17 mouse cellular contexts compared by ENCODE assay signal in the genomic region with DNA sequence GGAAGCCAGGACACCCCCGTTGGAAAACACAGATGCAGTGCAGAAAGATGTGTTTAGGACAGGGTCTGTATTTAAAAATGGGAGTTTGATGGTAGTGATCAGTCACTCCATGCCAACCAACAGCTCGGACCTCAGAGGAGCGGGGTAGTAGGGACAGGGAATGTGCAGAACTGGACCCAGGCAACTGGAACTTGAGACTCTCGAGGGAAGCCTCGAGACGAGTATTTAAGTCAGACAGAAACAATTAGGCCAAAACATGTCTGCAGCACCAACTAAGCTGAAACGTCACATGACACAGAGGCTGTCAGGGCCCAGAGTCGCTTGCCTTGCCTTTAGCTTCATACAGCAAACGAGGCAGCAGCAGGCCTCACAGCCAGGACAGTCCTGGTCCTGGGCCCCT. TPM values are rescaled to one million over a fixed set of nuclear protein-coding genes. Genes with fewer than 3 reads are reported as not detected.
DNase-seq lines count a peak whose midpoint lies in the region; ATAC-seq and TF ChIP-seq lines count a peak whose summit lies in the region.
"Had no signal": no experiment of that assay in that cellular context is flagged by ENCODE, and none has a peak within 500 bp of the region (broad histone marks: within the 10 kb centered on the region; RNA-seq: fewer than 3 reads in every experiment).

No protein-coding gene starts in this region.

- H3K79me2 ChIP-seq in CH12.LX (replicated peaks; ENCODE audit: control insufficient read depth, extremely low read depth, insufficient read depth, poor library complexity, severe bottlenecking): no peaks in the 10 kb centered on the region

- peak overlapping the region; percentile 82 for H3K27ac ChIP-seq in heart, embryonic 10.5 days
- 0 out of 2 replicates have a peak overlapping the region, but pooled peaks have one; percentile 14 for H3K27ac ChIP-seq in hindbrain, embryonic 12.5 days
- no peak overlapping the region for H3K27ac ChIP-seq in hindbrain, embryonic 16.5 days (ENCODE audit: low read depth, low read length)
- peak overlapping the region; percentile 18; the same call in 1 of the 2 replicates for H3K27ac ChIP-seq in CH12.LX (ENCODE audit: insufficient read depth, low read depth)
- no peak overlapping the region for H3K27ac ChIP-seq in embryonic facial prominence, embryonic 14.5 days (replicated peaks; ENCODE audit: low read depth, low read length)
- H3K27ac ChIP-seq: hindbrain, embryonic 10.5 days; midbrain, embryonic 10.5 days had no signal

- intact Hi-C loops in heart, postnatal 14 days (cut with DNase I): loop anchor here (5.0 kb wide), 1 partner anchor 69 kb away; a partner anchor contains a TSS

- H3K9ac ChIP-seq in hindbrain, embryonic 12.5 days: no peak overlapping the region
- H3K9ac ChIP-seq in hindbrain, embryonic 16.5 days (ENCODE audit: low read depth, low read length): no peak overlapping the region
- H3K9ac ChIP-seq in CH12.LX (ENCODE audit: insufficient read depth, low read depth): no peak overlapping the region
- no peak overlapping the region for H3K9ac ChIP-seq in embryonic facial prominence, embryonic 14.5 days (ENCODE audit: low read depth, low read length)

- H3K9me3 ChIP-seq in heart, embryonic 10.5 days: no peaks in the 10 kb centered on the region
- no peaks in the 10 kb centered on the region for H3K9me3 ChIP-seq in hindbrain, embryonic 12.5 days (replicated peaks)
- H3K9me3 ChIP-seq in hindbrain, embryonic 16.5 days (ENCODE audit: control insufficient read depth, low read length): no peaks in the 10 kb centered on the region
- no peaks in the 10 kb centered on the region for H3K9me3 ChIP-seq in CH12.LX (replicated peaks; ENCODE audit: low read length)
- H3K9me3 ChIP-seq in embryonic facial prominence, embryonic 14.5 days (ENCODE audit: control insufficient read depth, low read length): no peaks in the 10 kb centered on the region
- H3K9me3 ChIP-seq: hindbrain, embryonic 10.5 days; midbrain, embryonic 10.5 days had no signal

- peaks cover 66% of the 10 kb centered on the region for H3K4me1 ChIP-seq in heart, embryonic 10.5 days
- H3K4me1 ChIP-seq in hindbrain, embryonic 12.5 days: 0 out of 2 replicates have a peak, but pooled peaks cover 4% of the 10 kb centered on the region
- no peaks in the 10 kb centered on the region for H3K4me1 ChIP-seq in hindbrain, embryonic 16.5 days (ENCODE audit: control insufficient read depth, insufficient read depth, low read depth, low read length)
- H3K4me1 ChIP-seq in CH12.LX (ENCODE audit: control insufficient read depth in 1 of 2, insufficient read depth in 2 of 2): peaks cover 2 to 85% of the 10 kb centered on the region in 2 experiments; a peak in 3 of 4 replicates
- peaks cover 7% of the 10 kb centered on the region for H3K4me1 ChIP-seq in embryonic facial prominence, embryonic 14.5 days (ENCODE audit: control insufficient read depth, insufficient read depth, low read length)

- no peak for ATAC-seq in hindbrain, embryonic 12.5 days (ENCODE audit: low FRiP score)
- no peak for ATAC-seq in hindbrain, embryonic 16.5 days
- no peak for ATAC-seq in embryonic facial prominence, embryonic 14.5 days (ENCODE audit: low read depth)
- ATAC-seq: forebrain, embryonic 16.5 days; inflammation-experienced regulatory T-cells, adult 6 months had no signal

- no peak for TF ChIP-seq EP300 in CH12.LX (IDR thresholded peaks at IDR 0.05; ENCODE audit: low read length)

- dilution Hi-C loops in CH12.LX (cut with MboI; ENCODE audit: extremely low pct_ligation_motif_present, extremely low pct_unique_long_range_greater_than_20kb, low sequenced_read_pairs): no loop called here

- 68% methylated on average over 9 of the region's 9 CpGs for WGBS in heart, embryonic 10.5 days
- 68% methylated on average over 9 of the region's 9 CpGs for WGBS in hindbrain, embryonic 12.5 days
- 79% methylated on average over 9 of the region's 9 CpGs for WGBS in hindbrain, embryonic 16.5 days
- 43% methylated on average over 8 of the region's 9 CpGs for WGBS in embryonic facial prominence, embryonic 14.5 days

- DNase-seq in heart, embryonic 10.5 days (ENCODE audit: low spot score): no peak
- no peak for DNase-seq in heart, postnatal 14 days
- DNase-seq in CH12.LX (ENCODE audit: extremely low read depth): no peak
- DNase-seq in embryonic facial prominence, embryonic 14.5 days (ENCODE audit: low spot score): peak; percentile 30
- no peak for DNase-seq in cerebellum, postnatal 4 days (ENCODE audit: low spot score in 2 of 2)
- no peak for DNase-seq in layer of hippocampus, adult 18-20 months (ENCODE audit: low spot score in 2 of 2)
- DNase-seq: B cell, adult 2 months; cerebellum, adult 9-11 months; kidney, adult 9 months; right cerebral cortex, postnatal 14 days had no signal

- in situ Hi-C loops in CH12.LX (cut with MboI; ENCODE audit: low pct_ligation_motif_present, low pct_unique_long_range_greater_than_20kb, low sequenced_read_pairs): no loop called here

- TF ChIP-seq CTCF in CH12.LX (conservative IDR thresholded peaks at IDR 0.05 in 1 of 2, IDR thresholded peaks at IDR 0.05 in 1 of 2; ENCODE audit: low read depth in 2 of 2, low read length in 2 of 2): no peak

- peaks cover 8% of the 10 kb centered on the region; the same call in 1 of the 2 replicates for H3K27me3 ChIP-seq in heart, embryonic 10.5 days (ENCODE audit: insufficient read depth, poor library complexity, severe bottlenecking)
- H3K27me3 ChIP-seq in hindbrain, embryonic 12.5 days: no peaks in the 10 kb centered on the region
- no peaks in the 10 kb centered on the region for H3K27me3 ChIP-seq in hindbrain, embryonic 16.5 days (replicated peaks; ENCODE audit: control insufficient read depth, insufficient read depth, low read length)
- H3K27me3 ChIP-seq in CH12.LX (replicated peaks): no peaks in the 10 kb centered on the region
- no peaks in the 10 kb centered on the region for H3K27me3 ChIP-seq in embryonic facial prominence, embryonic 14.5 days (replicated peaks; ENCODE audit: control insufficient read depth, insufficient read depth, low read length)

- H3K36me3 ChIP-seq in heart, embryonic 10.5 days: peaks cover 45% of the 10 kb centered on the region
- peaks cover 49% of the 10 kb centered on the region for H3K36me3 ChIP-seq in hindbrain, embryonic 12.5 days
- peaks cover 37% of the 10 kb centered on the region for H3K36me3 ChIP-seq in hindbrain, embryonic 16.5 days (ENCODE audit: control insufficient read depth, insufficient read depth, low read length)
- peaks cover 41 to 61% of the 10 kb centered on the region in 2 experiments for H3K36me3 ChIP-seq in CH12.LX (replicated peaks in 1 of 2; ENCODE audit: control insufficient read depth in 1 of 2, insufficient read depth in 1 of 2, low read length in 1 of 2)
- peaks cover 51% of the 10 kb centered on the region for H3K36me3 ChIP-seq in embryonic facial prominence, embryonic 14.5 days (ENCODE audit: control insufficient read depth, insufficient read depth, low read length)

- TF ChIP-seq RAD21 in CH12.LX (IDR thresholded peaks at IDR 0.05; ENCODE audit: low read depth, low read length): no peak

- H3K4me3 ChIP-seq in heart, embryonic 10.5 days: 0 out of 2 replicates have a peak overlapping the region, but pooled peaks have one; percentile 34
- no peak overlapping the region for H3K4me3 ChIP-seq in hindbrain, embryonic 12.5 days
- no peak overlapping the region for H3K4me3 ChIP-seq in hindbrain, embryonic 16.5 days (ENCODE audit: low read length)
- H3K4me3 ChIP-seq in CH12.LX (replicated peaks in 1 of 3; ENCODE audit: low read depth in 2 of 3, low read length in 2 of 3, poor library complexity in 1 of 3): no peak overlapping the region
- no peak overlapping the region for H3K4me3 ChIP-seq in embryonic facial prominence, embryonic 14.5 days (ENCODE audit: low read depth, low read length)
- H3K4me3 ChIP-seq: hindbrain, embryonic 10.5 days; midbrain, embryonic 10.5 days had no signal

- no peak overlapping the region for H3K4me2 ChIP-seq in hindbrain, embryonic 12.5 days (replicated peaks)
- H3K4me2 ChIP-seq in hindbrain, embryonic 16.5 days (ENCODE audit: low read length): no peak overlapping the region
- no peak overlapping the region for H3K4me2 ChIP-seq in CH12.LX (ENCODE audit: insufficient read depth, low read depth, poor library complexity, severe bottlenecking)
- no peak overlapping the region for H3K4me2 ChIP-seq in embryonic facial prominence, embryonic 14.5 days (ENCODE audit: low read depth, low read length)
- H3K4me2 ChIP-seq: liver, embryonic 11.5 days had no signal

- no peak for TF ChIP-seq POLR2A in CH12.LX (IDR thresholded peaks at IDR 0.05; ENCODE audit: low read depth, low read length)

RNA-seq across cellular contexts. Expression of a gene that starts 3.2 kb away (rescaled TPM):
- 6.8 and 9.5 TPM in 2 replicates for polyA plus RNA-seq in heart, embryonic 10.5 days (2016; fragmentation: Nextera tagmentation; extraction: Ambion mirVana)
- total RNA-seq in heart, postnatal 14 days (2021): under 1 TPM; 0.48 to 0.49 TPM
- polyA plus RNA-seq in hindbrain, embryonic 12.5 days (2016; fragmentation: Nextera tagmentation; extraction: Ambion mirVana): 4.1 and 16.7 TPM in 2 replicates
- polyA plus RNA-seq in hindbrain, embryonic 16.5 days (2015; fragmentation: Nextera tagmentation; extraction: Ambion mirVana): 0.56 and 14.3 TPM in 2 replicates
- 0.25 and 0.38 TPM in 2 replicates for total RNA-seq in CH12.LX (2012; rRNA removed)
- not detected in 2 replicates for total RNA-seq in CH12.LX (2014; rRNA removed)
- polyA plus RNA-seq in CH12.LX (2012; ENCODE audit: insufficient read length, low read depth): 0.74 and 0.75 TPM in 2 replicates
- polyA plus RNA-seq in embryonic facial prominence, embryonic 14.5 days (2014; fragmentation: Nextera tagmentation; extraction: Ambion mirVana): 235 and 334 TPM in 2 replicates
- total RNA-seq in layer of hippocampus, adult 18-20 months (2021): 1 to 10 TPM; 1.0 TPM

RNA-seq across cellular contexts. Expression of a gene that starts 9.1 kb away (rescaled TPM):
- polyA plus RNA-seq in heart, embryonic 10.5 days (2016; fragmentation: Nextera tagmentation; extraction: Ambion mirVana): 46.3 and 47.1 TPM in 2 replicates
- 10 to 100 TPM; 44.3 to 44.8 TPM for total RNA-seq in heart, postnatal 14 days (2021)
- 63.5 and 65.8 TPM in 2 replicates for polyA plus RNA-seq in hindbrain, embryonic 12.5 days (2016; fragmentation: Nextera tagmentation; extraction: Ambion mirVana)
- polyA plus RNA-seq in hindbrain, embryonic 16.5 days (2015; fragmentation: Nextera tagmentation; extraction: Ambion mirVana): 70.7 and 76.5 TPM in 2 replicates
- total RNA-seq in CH12.LX (2012; rRNA removed) (11.8 and 13.4 TPM in 2 replicates), CH12.LX (2014; rRNA removed) (5.2 and 5.5 TPM in 2 replicates)
- 31.3 and 34.1 TPM in 2 replicates for polyA plus RNA-seq in CH12.LX (2012; ENCODE audit: insufficient read length, low read depth)
- 44.3 and 46.3 TPM in 2 replicates for polyA plus RNA-seq in embryonic facial prominence, embryonic 14.5 days (2014; fragmentation: Nextera tagmentation; extraction: Ambion mirVana)
- 10 to 100 TPM; 75.0 to 76.4 TPM for total RNA-seq in layer of hippocampus, adult 18-20 months (2021)

RNA-seq across cellular contexts. Expression of a gene that starts 21.0 kb away (rescaled TPM):
- polyA plus RNA-seq in heart, embryonic 10.5 days (2016; fragmentation: Nextera tagmentation; extraction: Ambion mirVana): 199 and 204 TPM in 2 replicates
- 100 to 1,000 TPM; 291 to 309 TPM for total RNA-seq in heart, postnatal 14 days (2021)
- polyA plus RNA-seq in hindbrain, embryonic 12.5 days (2016; fragmentation: Nextera tagmentation; extraction: Ambion mirVana): 113 and 116 TPM in 2 replicates
- 136 and 137 TPM in 2 replicates for polyA plus RNA-seq in hindbrain, embryonic 16.5 days (2015; fragmentation: Nextera tagmentation; extraction: Ambion mirVana)
- total RNA-seq in CH12.LX (2012; rRNA removed) (156 and 183 TPM in 2 replicates), CH12.LX (2014; rRNA removed) (115 and 123 TPM in 2 replicates)
- polyA plus RNA-seq in CH12.LX (2012; ENCODE audit: insufficient read length, low read depth): 219 and 224 TPM in 2 replicates
- 127 and 130 TPM in 2 replicates for polyA plus RNA-seq in embryonic facial prominence, embryonic 14.5 days (2014; fragmentation: Nextera tagmentation; extraction: Ambion mirVana)
- 10 to 100 TPM; 78.7 to 84.1 TPM for total RNA-seq in layer of hippocampus, adult 18-20 months (2021)

RNA-seq across cellular contexts. Expression of a gene that starts 37.1 kb away (rescaled TPM):
- 43.6 and 52.3 TPM in 2 replicates for polyA plus RNA-seq in heart, embryonic 10.5 days (2016; fragmentation: Nextera tagmentation; extraction: Ambion mirVana)
- 10 to 100 TPM; 44.6 to 47.1 TPM for total RNA-seq in heart, postnatal 14 days (2021)
- 76.8 and 90.1 TPM in 2 replicates for polyA plus RNA-seq in hindbrain, embryonic 12.5 days (2016; fragmentation: Nextera tagmentation; extraction: Ambion mirVana)
- polyA plus RNA-seq in hindbrain, embryonic 16.5 days (2015; fragmentation: Nextera tagmentation; extraction: Ambion mirVana): 48.1 and 59.7 TPM in 2 replicates
- total RNA-seq in CH12.LX (2012; rRNA removed) (42.4 and 64.2 TPM in 2 replicates), CH12.LX (2014; rRNA removed) (16.5 and 18.8 TPM in 2 replicates)
- 104 and 122 TPM in 2 replicates for polyA plus RNA-seq in CH12.LX (2012; ENCODE audit: insufficient read length, low read depth)
- 49.8 and 54.8 TPM in 2 replicates for polyA plus RNA-seq in embryonic facial prominence, embryonic 14.5 days (2014; fragmentation: Nextera tagmentation; extraction: Ambion mirVana)
- 100 to 1,000 TPM; 116 to 121 TPM for total RNA-seq in layer of hippocampus, adult 18-20 months (2021)

RNA-seq across cellular contexts. Expression of a gene that starts 37.6 kb away (rescaled TPM):
- polyA plus RNA-seq in heart, embryonic 10.5 days (2016; fragmentation: Nextera tagmentation; extraction: Ambion mirVana): 25.5 and 25.8 TPM in 2 replicates
- 1 to 10 TPM; 7.7 TPM for total RNA-seq in heart, postnatal 14 days (2021)
- polyA plus RNA-seq in hindbrain, embryonic 12.5 days (2016; fragmentation: Nextera tagmentation; extraction: Ambion mirVana): 31.1 and 32.1 TPM in 2 replicates
- polyA plus RNA-seq in hindbrain, embryonic 16.5 days (2015; fragmentation: Nextera tagmentation; extraction: Ambion mirVana): 23.1 and 26.0 TPM in 2 replicates
- total RNA-seq in CH12.LX (2012; rRNA removed) (38.5 and 40.3 TPM in 2 replicates), CH12.LX (2014; rRNA removed) (35.7 and 42.6 TPM in 2 replicates)
- 33.7 and 36.6 TPM in 2 replicates for polyA plus RNA-seq in CH12.LX (2012; ENCODE audit: insufficient read length, low read depth)
- polyA plus RNA-seq in embryonic facial prominence, embryonic 14.5 days (2014; fragmentation: Nextera tagmentation; extraction: Ambion mirVana): 26.4 and 28.9 TPM in 2 replicates
- 10 to 100 TPM; 14.2 to 15.2 TPM for total RNA-seq in layer of hippocampus, adult 18-20 months (2021)

Comparison
In these comparisons a context has a peak if more than half of its experiments do, and no peak if none do; other contexts are left out.
1. H3K27ac ChIP-seq: peak in heart, embryonic 10.5 days (single experiment), hindbrain, embryonic 12.5 days (single experiment) and CH12.LX (single experiment); none in hindbrain, embryonic 16.5 days (single experiment) and embryonic facial prominence, embryonic 14.5 days (single experiment).
2. RNA of a gene that starts 3.2 kb away (polyA plus RNA-seq): 235 to 334 TPM in embryonic facial prominence, embryonic 14.5 days; 6.8 to 9.5 TPM in heart, embryonic 10.5 days, 4.1 to 16.7 TPM in hindbrain, embryonic 12.5 days, 0.74 to 0.75 TPM in CH12.LX and 0.56 to 14.3 TPM in hindbrain, embryonic 16.5 days; every median in the first group is over 10 times any median in the second.